Mouse (Mus musculus) embryonic facial prominence, embryonic 13.5 days (tissue): ENCODE measurements around the gene Pear1. TPM values are rescaled to one million over a fixed set of nuclear protein-coding genes. Genes with fewer than 3 reads are reported as not detected.

Experiments
- polyA plus RNA-seq: library from polyadenylated mRNA; unstranded; fragments of >200 nt; fragmentation: Nextera tagmentation; extraction: Ambion mirVana; gene quantifications from 2 replicates; pipeline ENCODE4 v1.2.1, GENCODE M21; 2015

Gene Pear1
- polyA plus RNA-seq, 1 experiment from 2014 or later: 12.5 TPM

Other genes with a start within 250 kb of the Pear1 start
- gene Arhgef11, start 206.7 kb downstream of the Pear1 start, polyA plus RNA-seq: 17.5 and 18.3 TPM in 2 replicates
- gene Lrrc71, start 75.7 kb downstream of the Pear1 start, polyA plus RNA-seq: 0.34 and 0.99 TPM in 2 replicates
- 1.8 TPM in 2 replicates for gene Ntrk1, start 29.1 kb downstream of the Pear1 start, polyA plus RNA-seq
- 0.78 and 0.80 TPM in 2 replicates for gene Insrr, start 27.4 kb downstream of the Pear1 start, polyA plus RNA-seq
- not detected in 2 replicates for gene Sh2d2a, start 22.4 kb upstream of the Pear1 start, polyA plus RNA-seq
- gene Prcc, start 61.3 kb upstream of the Pear1 start, polyA plus RNA-seq: 14.4 and 17.7 TPM in 2 replicates
- 180 and 260 TPM in 2 replicates for gene Hdgf, start 82.0 kb upstream of the Pear1 start, polyA plus RNA-seq
- 80.1 and 84.0 TPM in 2 replicates for gene Mrpl24, start 95.2 kb upstream of the Pear1 start, polyA plus RNA-seq
- gene Isg20l2, start 106.0 kb upstream of the Pear1 start, polyA plus RNA-seq: 69.0 and 74.3 TPM in 2 replicates
- gene Rrnad1, start 106.4 kb upstream of the Pear1 start, polyA plus RNA-seq: 21.1 and 25.2 TPM in 2 replicates
- 345 and 370 TPM in 2 replicates for gene Crabp2, start 124.4 kb upstream of the Pear1 start, polyA plus RNA-seq
- 13.8 and 17.7 TPM in 2 replicates for gene Nes, start 146.8 kb upstream of the Pear1 start, polyA plus RNA-seq
- gene Bcan, start 175.9 kb upstream of the Pear1 start, polyA plus RNA-seq: 0.39 and 0.53 TPM in 2 replicates
- 0.15 TPM in 1 of 2 replicates, not detected in the other for gene Hapln2, start 203.3 kb upstream of the Pear1 start, polyA plus RNA-seq
- 34.0 and 38.5 TPM in 2 replicates for gene Gpatch4, start 218.8 kb upstream of the Pear1 start, polyA plus RNA-seq
- 208 and 210 TPM in 2 replicates for gene Naxe, start 234.2 kb upstream of the Pear1 start, polyA plus RNA-seq